Mouse (Mus musculus) limb, embryonic 14.5 days (tissue): ENCODE measurements around the gene Ubr3. TPM values are rescaled to one million over a fixed set of nuclear protein-coding genes. Genes with fewer than 3 reads are reported as not detected.

Experiments
- ATAC-seq: fragments of 200-750 bp; cut with Nextera tagmentation; 2 replicates; pipeline ENCODE4 v1.8.0; 2017; ENCODE audit warnings: low read depth, moderate number of reproducible peaks, moderate TSS enrichment; ENCODE audit not compliant: low FRiP score
- DNase-seq: peaks from one replicate; pipeline ENCODE4 v3.0.0-alpha.2; 2015; ENCODE audit warnings: low spot score
- H3K27ac ChIP-seq: fragments of 300-500 bp; sonication (generic); replicated peaks from 2 replicates; pipeline ENCODE4 v1.5.1; 2014; ENCODE audit warnings: low read depth, mild to moderate bottlenecking, low read length, moderate library complexity, mixed read lengths
- H3K27me3 ChIP-seq: fragments of 300-500 bp; sonication (generic); 2 replicates; pipeline ENCODE4 v1.6.1; 2014; ENCODE audit warnings: low read length, mixed read lengths; ENCODE audit not compliant: control insufficient read depth, insufficient read depth
- H3K36me3 ChIP-seq: fragments of 300-500 bp; sonication (generic); 2 replicates; pipeline ENCODE4 v1.6.1; 2014; ENCODE audit warnings: mild to moderate bottlenecking, low read length, moderate library complexity, mixed read lengths; ENCODE audit not compliant: control insufficient read depth, insufficient read depth
- H3K4me1 ChIP-seq: fragments of 300-500 bp; sonication (generic); 2 replicates; pipeline ENCODE4 v1.6.1; 2014; ENCODE audit warnings: antibody characterized with exemption, low read length, mixed read lengths; ENCODE audit not compliant: control insufficient read depth, insufficient read depth
- H3K4me2 ChIP-seq: fragments of 300-500 bp; sonication (generic); replicated peaks from 2 replicates; pipeline ENCODE4 v1.6.1; 2014; ENCODE audit warnings: low read depth, mild to moderate bottlenecking, low read length, moderate library complexity; ENCODE audit not compliant: severe bottlenecking
- H3K4me3 ChIP-seq: fragments of 300-500 bp; sonication (generic); replicated peaks from 2 replicates; pipeline ENCODE4 v1.5.1; 2014; ENCODE audit warnings: low read length
- H3K9ac ChIP-seq: fragments of 300-500 bp; sonication (generic); 2 replicates; pipeline ENCODE4 v1.6.1; 2014; ENCODE audit warnings: mild to moderate bottlenecking, low read depth, low read length, moderate library complexity; ENCODE audit not compliant: severe bottlenecking
- H3K9me3 ChIP-seq: fragments of 300-500 bp; sonication (generic); 2 replicates; pipeline ENCODE4 v1.6.1; 2016; ENCODE audit warnings: low read length; ENCODE audit not compliant: control insufficient read depth
- POLR2A ChIP-seq: fragments of 200-500 bp; IDR thresholded peaks from 2 replicates; pipeline ENCODE4 v1.8.0; 2012; ENCODE audit warnings: inconsistent platforms, mild to moderate bottlenecking, moderate library complexity, borderline replicate concordance; ENCODE audit not compliant: insufficient read depth, insufficient read length; ENCODE audit errors: extremely low read depth
- WGBS: fragments of 180-500 bp; shearing (Covaris S2); extraction: QIAGEN DNeasy Blood & Tissue Kit; methylation state at CpG from one replicate; pipeline ENCODE4 v1.1.7; 2014; 5-methylcytosine and 5-hydroxymethylcytosine counted together
- polyA plus RNA-seq, 2 experiments: library from polyadenylated mRNA; depleted of rRNA in 1 of 2; stranded (reverse) in 1 of 2; unstranded in 1 of 2; fragments of >200 nt; fragmentation: Nextera tagmentation in 1 of 2; extraction: Ambion mirVana in 1 of 2; gene quantifications; 2 replicates each; pipeline versions ENCODE4 v1.2.1 to v1.2.3; 2012 to 2014

The Ubr3 gene
- polyA plus RNA-seq (2012; rRNA removed) (35.0 and 36.2 TPM in 2 replicates), polyA plus RNA-seq (2014; fragmentation: Nextera tagmentation; extraction: Ambion mirVana) (21.3 and 21.6 TPM in 2 replicates)

GRCm38 (mm10) chr2:69897039-69897617 is at the start of gene Ubr3:
TSS of gene Ubr3 (plus strand) at chr2:69897246.
- H3K4me3 ChIP-seq, result peak within 1 kb of the TSS; percentile 99
- peaks cover 5% of the 10 kb centered on the region for H3K4me1 ChIP-seq
- no peaks in the 10 kb centered on the region for H3K9me3 ChIP-seq
- no peaks in the 10 kb centered on the region for H3K27me3 ChIP-seq
- H3K9ac ChIP-seq, result peak within 1 kb of the TSS; percentile 99
- peak; percentile 68; the same call in 1 of the 2 replicates for TF ChIP-seq POLR2A
- H3K4me2 ChIP-seq, result peak within 1 kb of the TSS; percentile 98
- WGBS, result 4% methylated on average over 38 of the region's 65 CpGs
- peaks cover 5% of the 10 kb centered on the region; the same call in 1 of the 2 replicates for H3K36me3 ChIP-seq
- H3K27ac ChIP-seq, result peak within 1 kb of the TSS; percentile 91
- DNase-seq (peak; percentile 95), ATAC-seq (peak; percentile 100)

- TF ChIP-seq POLR2A, result no peak
- Histone ChIP-seq H3K4me2 (no peak overlapping the region), H3K36me3 (no peaks in the 10 kb centered on the region), H3K27me3 (no peaks in the 10 kb centered on the region), H3K27ac (no peak overlapping the region), H3K9ac (no peak overlapping the region), H3K9me3 (no peaks in the 10 kb centered on the region), H3K4me3 (no peak overlapping the region), H3K4me1 (no peaks in the 10 kb centered on the region)
- DNase-seq (peak; percentile 35), ATAC-seq (no peak)
- whole genome bisulfite sequencing, result 74% methylated on average over 6 of the region's 6 CpGs
These were observed 47.8 kb upstream of the Ubr3 start for GRCm38 (mm10) chr2:69849215-69849614.

- 62% methylated on average over 2 of the region's 2 CpGs for WGBS
These were observed 45.5 kb upstream of the Ubr3 start for GRCm38 (mm10) chr2:69851427-69852058.

DNA sequence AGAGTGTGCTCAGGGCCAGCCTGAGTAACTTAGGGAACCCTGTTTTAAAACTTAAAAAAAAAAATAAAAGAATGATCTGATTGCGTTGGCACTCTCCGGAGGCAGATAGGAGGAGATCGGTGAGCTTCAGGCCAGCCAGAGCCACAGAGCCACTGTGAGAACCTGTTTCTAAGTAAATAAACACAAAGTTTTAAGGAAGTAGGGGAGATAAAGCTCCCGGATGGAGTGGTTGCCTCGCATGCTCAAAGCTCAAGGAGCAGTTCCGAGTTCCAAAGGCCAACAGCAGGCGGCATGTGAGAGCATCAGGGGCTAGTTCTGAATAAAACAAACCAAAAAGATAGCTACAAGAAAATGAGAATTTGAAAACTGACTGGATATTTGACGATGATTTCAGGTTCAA is 40.7 kb upstream of the Ubr3 start:
- WGBS, result 53% methylated on average over 8 of the region's 8 CpGs
- Histone ChIP-seq H3K4me1 (no peaks in the 10 kb centered on the region), H3K4me2 (no peak overlapping the region), H3K27ac (no peak overlapping the region), H3K36me3 (no peaks in the 10 kb centered on the region), H3K9me3 (no peaks in the 10 kb centered on the region), H3K9ac (no peak overlapping the region), H3K27me3 (no peaks in the 10 kb centered on the region), H3K4me3 (no peak overlapping the region)
- ATAC-seq, result no peak
- no peak for TF ChIP-seq POLR2A
- no peak for DNase-seq

More at GRCm38 (mm10) chr2:69851427-69852058, 45.5 kb upstream of the Ubr3 start:
- Histone ChIP-seq H3K9ac (no peak overlapping the region), H3K4me1 (no peaks in the 10 kb centered on the region), H3K9me3 (no peaks in the 10 kb centered on the region), H3K36me3 (no peaks in the 10 kb centered on the region), H3K27me3 (no peaks in the 10 kb centered on the region), H3K4me3 (no peak overlapping the region), H3K4me2 (no peak overlapping the region), H3K27ac (no peak overlapping the region)
- ATAC-seq (no peak), DNase-seq (no peak)
- TF ChIP-seq POLR2A, result no peak

DNA sequence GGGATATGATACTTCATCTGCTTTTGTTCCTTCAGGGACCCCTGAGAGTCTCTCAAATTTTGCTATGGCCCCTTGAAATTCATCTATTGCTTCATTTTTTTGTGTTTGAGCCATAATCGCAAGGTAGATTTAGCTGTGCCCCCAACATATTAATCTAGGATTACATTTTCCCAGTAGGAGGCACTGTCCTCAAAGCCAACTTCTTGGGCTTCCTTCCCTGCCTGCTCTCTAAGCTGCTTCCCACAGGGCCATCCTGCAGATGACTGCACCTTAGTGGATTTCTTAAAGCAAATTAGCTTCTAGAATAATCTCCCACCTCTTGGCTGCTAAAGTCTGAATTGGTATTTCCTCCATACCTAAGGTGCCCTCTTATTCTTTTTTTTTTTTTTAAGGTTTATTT is 39.2 kb upstream of the Ubr3 start:
- H3K9me3 ChIP-seq, result no peaks in the 10 kb centered on the region
- no peak overlapping the region for H3K9ac ChIP-seq
- ATAC-seq (no peak), DNase-seq (no peak)
- H3K27ac ChIP-seq, result no peak overlapping the region
- no peak overlapping the region for H3K4me2 ChIP-seq
- TF ChIP-seq POLR2A, result no peak
- 70% methylated on average over 1 of the region's 1 CpGs for WGBS
- H3K4me1 ChIP-seq, result 0 out of 2 replicates have a peak, but pooled peaks cover 2% of the 10 kb centered on the region
- H3K4me3 ChIP-seq, result no peak overlapping the region
- H3K27me3 ChIP-seq, result no peaks in the 10 kb centered on the region
- H3K36me3 ChIP-seq, result no peaks in the 10 kb centered on the region
